Mouse (Mus musculus) heart, postnatal 36 days (tissue): ENCODE results near the gene Gdf11. TPM values are rescaled to one million over a fixed set of nuclear protein-coding genes. Genes with fewer than 3 reads are reported as not detected.

Experiments
- DNase-seq, 2 experiments: peaks; one replicate each; pipeline ENCODE4 v3.0.0; 2021 to 2022
- intact Hi-C: fragments of 180-260 bp; cut with DNase I; formaldehyde crosslinking; loops from one replicate; pipeline ENCODE4 v1.15.1; 2025
- total RNA-seq, 2 experiments: library from RNA; stranded (reverse); gene quantifications; 2 replicates each; pipeline ENCODE4 v1.2.3; 2021

The Gdf11 gene
- total RNA-seq, 2 experiments from 2014 or later: 1.9 to 2.8 TPM

- intact Hi-C loops: no loop called here
- peak in 1 of 2 experiments; percentile 44 for DNase-seq
Measured at GRCm38 (mm10) chr10:128920736-128921161, 29.2 kb upstream of the Gdf11 start.

- DNase-seq: no peak
- intact Hi-C loops: loop anchor here (5.0 kb wide), 1 partner anchor 57 kb away; no protein-coding TSS in a partner anchor
Measured at GRCm38 (mm10) chr10:128919966-128920365, 28.4 kb upstream of the Gdf11 start.

- DNase-seq: peak in 1 of 2 experiments; percentile 41
- intact Hi-C loops: loop anchor here (5.0 kb wide), 1 partner anchor 58 kb away; no protein-coding TSS in a partner anchor
Measured at GRCm38 (mm10) chr10:128919203-128919631, 27.7 kb upstream of the Gdf11 start.

GRCm38 (mm10) chr10:128918246-128918645 lies 26.7 kb upstream of the Gdf11 start:
- intact Hi-C loops: loop anchor here (5.0 kb wide), 1 partner anchor 59 kb away; no protein-coding TSS in a partner anchor
- DNase-seq: peak; percentile 46 to 51

GRCm38 (mm10) chr10:128917400-128917799 lies 25.9 kb upstream of the Gdf11 start:
- intact Hi-C loops: loop anchor here (5.0 kb wide), 1 partner anchor 60 kb away; no protein-coding TSS in a partner anchor
- DNase-seq: no peak

- no peak for DNase-seq
- intact Hi-C loops: loop anchor here (5.0 kb wide), 1 partner anchor 61 kb away; no protein-coding TSS in a partner anchor
Measured at GRCm38 (mm10) chr10:128916665-128917064, 25.1 kb upstream of the Gdf11 start.

GRCm38 (mm10) chr10:128915550-128915949 lies 24.0 kb upstream of the Gdf11 start:
- DNase-seq: no peak
- intact Hi-C loops: loop anchor here (5.0 kb wide), 1 partner anchor 62 kb away; no protein-coding TSS in a partner anchor

GRCm38 (mm10) chr10:128913696-128914095 lies 22.2 kb upstream of the Gdf11 start:
- intact Hi-C loops: loop anchor here (2.0 kb wide), 1 partner anchor 31 kb away; no protein-coding TSS in a partner anchor
- DNase-seq: no peak

GRCm38 (mm10) chr10:128913219-128913618 lies 21.7 kb upstream of the Gdf11 start:
- intact Hi-C loops: loop anchor here (2.0 kb wide), 1 partner anchor 32 kb away; no protein-coding TSS in a partner anchor
- DNase-seq: peak; percentile 86 to 92

- no peak for DNase-seq
- intact Hi-C loops: loop anchor here (2.0 kb wide), 1 partner anchor 32 kb away; no protein-coding TSS in a partner anchor
Measured at GRCm38 (mm10) chr10:128912791-128913190, 21.3 kb upstream of the Gdf11 start.

- intact Hi-C loops: loop anchor here (2.0 kb wide), 1 partner anchor 33 kb away; no protein-coding TSS in a partner anchor
- DNase-seq: no peak
Measured at GRCm38 (mm10) chr10:128912268-128912667, 20.8 kb upstream of the Gdf11 start.

GRCm38 (mm10) chr10:128911430-128911829 lies 19.9 kb upstream of the Gdf11 start:
- intact Hi-C loops: no loop called here
- DNase-seq: no peak

- peak; percentile 51 to 69 for DNase-seq
- intact Hi-C loops: no loop called here
Measured at GRCm38 (mm10) chr10:128910066-128910841, 18.7 kb upstream of the Gdf11 start.

GRCm38 (mm10) chr10:128909567-128910028 lies 18.1 kb upstream of the Gdf11 start:
- DNase-seq: peak; percentile 77 to 83
- intact Hi-C loops: no loop called here

- no peak for DNase-seq
- intact Hi-C loops: no loop called here
Measured at GRCm38 (mm10) chr10:128908778-128909448, 17.4 kb upstream of the Gdf11 start.

- intact Hi-C loops: no loop called here
- no peak for DNase-seq
Measured at GRCm38 (mm10) chr10:128904812-128905211, 13.3 kb upstream of the Gdf11 start.

- intact Hi-C loops: no loop called here
Measured at GRCm38 (mm10) chr10:128902409-128902988, 11.0 kb upstream of the Gdf11 start.

GRCm38 (mm10) chr10:128901409-128901808 lies 9.9 kb upstream of the Gdf11 start:
- DNase-seq: no peak
- intact Hi-C loops: no loop called here

More at GRCm38 (mm10) chr10:128902409-128902988, 11.0 kb upstream of the Gdf11 start:
- no peak for DNase-seq

- intact Hi-C loops: no loop called here
- no peak for DNase-seq
Measured at GRCm38 (mm10) chr10:128900698-128901097, 9.2 kb upstream of the Gdf11 start, which contains the start of gene Cd63. Gene Cd63 (plus strand): TSS chr10:128900989.

GRCm38 (mm10) chr10:128899759-128900490 lies 8.4 kb upstream of the Gdf11 start:
- intact Hi-C loops: loop anchor here (5.0 to 10.0 kb wide), 4 partner anchors 38 to 275 kb away; partner anchors contain the start of genes Pym1 and Rps26
- no peak for DNase-seq
